Mouse (Mus musculus): ENCODE data around the gene Atp2a3.

- TF ChIP-seq GATA1 (IDR thresholded peaks at IDR 0.05; ENCODE audit: low read length) (no peak), TAL1 (IDR thresholded peaks at IDR 0.05; ENCODE audit: low read length) (no peak)
Measured at GRCm38 (mm10) chr11:72989044-72989443, 28.1 kb downstream of the Atp2a3 start.

All from erythroblast, embryonic 14.5 days (primary cell).